Mouse (Mus musculus): ENCODE results near the gene Pom121l2. TPM values are rescaled to one million over a fixed set of nuclear protein-coding genes. Genes with fewer than 3 reads are reported as not detected.
A peak's percentile ranks its signal among the peaks of the same experiment; 100 is the strongest.

Gene Pom121l2
- polyA plus RNA-seq, 1 experiment = not detected

DNA sequence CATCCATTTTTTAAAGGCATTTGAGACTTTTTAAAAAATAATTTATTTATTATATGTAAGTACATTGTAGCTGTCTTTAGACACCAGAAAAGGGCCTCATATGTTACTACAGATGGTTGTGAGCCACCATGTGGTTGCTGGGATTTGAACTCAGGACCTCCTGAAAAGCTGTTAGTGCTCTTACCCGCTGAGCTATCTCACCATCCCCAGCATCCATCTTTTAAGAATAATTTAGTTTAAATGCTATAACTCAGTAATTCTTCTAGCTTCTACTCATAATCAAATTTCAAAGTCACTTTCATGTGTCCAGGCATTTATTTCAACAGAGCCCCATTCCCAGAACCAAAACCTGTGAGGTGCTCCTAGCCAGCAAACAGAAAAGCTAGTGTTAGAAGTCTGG is 37.4 kb upstream of the Pom121l2 start:
- no peak overlapping the region for H3K27ac ChIP-seq (ENCODE audit: insufficient read depth, low read length)
- TF ChIP-seq POLR2A (IDR thresholded peaks at IDR 0.05; ENCODE audit: extremely low read depth, insufficient read depth, low read length) (no peak), CTCF (IDR thresholded peaks at IDR 0.05; ENCODE audit: extremely low read depth, insufficient read depth, low read length) (no peak)

DNA sequence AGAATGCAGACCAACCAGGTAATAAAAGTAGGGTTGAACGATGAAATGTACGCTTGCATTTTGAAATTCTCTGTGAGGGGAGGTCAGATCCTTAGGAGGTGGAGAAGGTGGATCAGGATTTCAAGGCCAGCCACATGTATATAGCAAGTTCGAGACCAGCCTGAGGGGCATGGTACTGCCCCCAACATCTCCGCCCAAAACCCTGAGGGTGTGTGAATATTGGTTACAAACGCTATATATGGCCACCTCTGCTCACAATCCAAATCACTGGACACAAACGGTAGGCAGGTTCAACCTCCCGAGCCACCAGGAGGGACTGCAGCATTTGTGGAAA is 36.4 kb upstream of the Pom121l2 start:
- Histone ChIP-seq H3K4me1 (ENCODE audit: control insufficient read depth, insufficient read depth, low read length) (no peaks in the 10 kb centered on the region), H3K27ac (ENCODE audit: insufficient read depth, low read length) (no peak overlapping the region), H3K4me3 (ENCODE audit: insufficient read depth, low read length) (peak overlapping the region; percentile 60)
- peak; percentile 41; the same call in 1 of the 2 replicates for TF ChIP-seq POLR2A (IDR thresholded peaks at IDR 0.05; ENCODE audit: extremely low read depth, insufficient read depth, low read length)
- TF ChIP-seq CTCF (IDR thresholded peaks at IDR 0.05; ENCODE audit: extremely low read depth, insufficient read depth, low read length) = no peak

More for the DNA sequence above, 37.4 kb upstream of the Pom121l2 start:
- Histone ChIP-seq H3K4me3 (ENCODE audit: insufficient read depth, low read length) (no peak overlapping the region), H3K4me1 (ENCODE audit: control insufficient read depth, insufficient read depth, low read length) (no peaks in the 10 kb centered on the region)

DNA sequence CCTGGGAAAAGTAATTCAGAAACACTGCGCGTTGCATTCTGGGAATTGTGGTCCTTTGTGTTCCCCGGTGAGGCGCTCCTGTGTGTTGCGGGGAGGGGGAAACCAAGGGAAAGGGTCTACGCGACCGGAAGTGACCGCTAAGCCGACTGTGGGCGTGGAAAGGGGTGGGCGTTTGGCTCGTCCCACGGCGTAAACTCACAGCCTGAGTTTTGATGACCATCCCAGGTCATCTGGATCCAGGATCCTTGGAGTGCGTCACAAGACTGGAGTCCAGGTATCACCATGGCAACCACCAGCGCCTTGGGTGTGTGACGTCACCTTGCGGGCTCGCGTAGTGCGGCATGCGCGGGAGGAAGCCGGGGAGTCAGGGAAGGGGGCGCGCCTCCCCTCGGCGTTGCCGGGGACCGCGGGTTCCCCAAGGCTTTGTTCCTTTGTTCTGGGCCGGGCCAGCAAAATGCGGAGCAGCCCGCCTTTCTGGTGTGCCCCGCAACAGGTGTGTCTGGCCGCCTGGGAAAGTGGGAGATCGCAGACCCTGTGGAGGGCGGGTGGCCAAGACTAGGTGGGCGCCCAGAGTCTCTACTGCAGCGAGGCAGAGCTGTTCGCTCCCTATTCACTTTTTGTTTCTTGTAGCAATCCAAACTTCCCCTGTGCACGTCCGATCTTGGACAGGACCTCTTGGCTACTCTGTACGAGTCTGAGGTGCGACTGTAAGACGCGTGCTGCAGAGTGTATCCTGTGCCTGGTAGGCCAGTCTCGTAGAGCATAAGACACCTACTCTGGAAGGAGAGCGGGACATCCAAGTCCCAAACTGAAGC is 35.9 kb upstream of the Pom121l2 start, which contains the start of gene Zfp184:
TSS of gene Zfp184 (plus strand) at position 169 of the 815 bp plus-strand sequence.
- H3K4me1 ChIP-seq (ENCODE audit: control insufficient read depth, insufficient read depth, low read length) = no peaks in the 10 kb centered on the region
- TF ChIP-seq CTCF (IDR thresholded peaks at IDR 0.05; ENCODE audit: extremely low read depth, insufficient read depth, low read length) (no peak), POLR2A (IDR thresholded peaks at IDR 0.05; ENCODE audit: extremely low read depth, insufficient read depth, low read length) (peak; percentile 4; the same call in 1 of the 2 replicates)
- H3K4me3 ChIP-seq (ENCODE audit: insufficient read depth, low read length) = peak within 1 kb of the TSS; percentile 60
- H3K27ac ChIP-seq (ENCODE audit: insufficient read depth, low read length) = no peak within 1 kb of the TSS

DNA sequence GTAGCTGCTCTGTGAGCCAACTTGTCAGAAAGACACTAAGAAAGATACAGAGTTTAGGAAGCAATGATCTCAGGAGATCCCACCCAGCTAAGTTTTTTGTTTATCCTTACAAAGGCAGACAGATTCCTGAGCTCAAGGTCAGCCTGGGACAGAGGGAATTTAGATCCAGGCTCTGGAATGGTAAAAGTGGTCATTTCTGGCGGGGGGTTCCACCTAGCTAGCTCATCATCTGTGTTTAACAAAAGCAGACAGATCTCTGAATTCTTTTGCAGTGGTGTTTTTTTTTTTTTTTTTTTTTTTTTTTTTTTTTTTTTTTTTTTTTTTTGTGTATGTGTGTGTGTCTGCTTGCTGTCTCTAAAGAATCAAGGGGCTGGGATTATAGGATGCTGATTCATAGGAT is 11.7 kb upstream of the Pom121l2 start:
- no peak overlapping the region for H3K27ac ChIP-seq (ENCODE audit: insufficient read depth, low read length)
- no peak for TF ChIP-seq POLR2A (IDR thresholded peaks at IDR 0.05; ENCODE audit: extremely low read depth, insufficient read depth, low read length)
- no peak for TF ChIP-seq CTCF (IDR thresholded peaks at IDR 0.05; ENCODE audit: extremely low read depth, insufficient read depth, low read length)
- no peaks in the 10 kb centered on the region for H3K4me1 ChIP-seq (ENCODE audit: control insufficient read depth, insufficient read depth, low read length)
- no peak overlapping the region for H3K4me3 ChIP-seq (ENCODE audit: insufficient read depth, low read length)

DNA sequence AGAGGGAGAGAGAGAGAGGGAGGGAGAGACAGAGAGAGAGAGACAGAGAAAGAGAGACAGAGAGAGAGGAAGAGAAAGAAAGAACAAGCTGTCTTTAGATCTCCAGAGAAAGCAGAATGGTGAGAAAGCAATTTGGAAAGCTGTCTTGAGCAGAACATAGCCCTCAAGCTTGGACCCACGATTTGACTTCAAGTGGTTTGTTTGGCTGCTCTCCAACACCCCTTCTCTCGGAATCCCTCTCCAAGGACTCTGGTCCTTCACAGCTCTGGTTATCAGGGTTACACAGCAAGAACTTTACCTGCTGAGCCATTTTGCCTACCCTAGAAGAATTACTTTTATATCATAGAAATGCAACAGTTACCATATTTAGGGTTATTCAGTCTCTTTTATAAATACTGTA is 11.2 kb upstream of the Pom121l2 start:
- TF ChIP-seq POLR2A (IDR thresholded peaks at IDR 0.05; ENCODE audit: extremely low read depth, insufficient read depth, low read length) (no peak), CTCF (IDR thresholded peaks at IDR 0.05; ENCODE audit: extremely low read depth, insufficient read depth, low read length) (no peak)

DNA sequence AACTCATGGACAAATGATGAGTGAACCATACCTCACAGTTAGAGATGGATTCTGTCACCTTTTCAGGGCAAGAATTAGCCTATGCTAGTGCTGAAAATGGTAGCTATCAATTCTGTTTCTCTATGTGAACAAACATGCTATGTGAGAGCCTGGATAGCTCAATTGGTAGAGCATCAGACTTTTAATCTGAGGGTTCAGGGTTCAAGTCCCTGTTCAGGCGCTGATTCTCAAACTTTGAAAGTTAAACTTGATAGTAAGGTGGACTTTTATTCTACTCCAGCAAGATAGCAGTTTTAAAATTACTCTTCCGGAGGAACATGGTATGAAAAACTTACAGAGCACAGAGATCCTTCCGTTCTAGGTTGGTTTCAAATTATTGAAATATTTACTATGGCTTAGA is 9.4 kb upstream of the Pom121l2 start:
- no peaks in the 10 kb centered on the region for H3K4me1 ChIP-seq (ENCODE audit: control insufficient read depth, insufficient read depth, low read length)
- TF ChIP-seq POLR2A (IDR thresholded peaks at IDR 0.05; ENCODE audit: extremely low read depth, insufficient read depth, low read length) (no peak), CTCF (IDR thresholded peaks at IDR 0.05; ENCODE audit: extremely low read depth, insufficient read depth, low read length) (no peak)
- no peak overlapping the region for H3K27ac ChIP-seq (ENCODE audit: insufficient read depth, low read length)
- no peak overlapping the region for H3K4me3 ChIP-seq (ENCODE audit: insufficient read depth, low read length)

More for the DNA sequence above, 11.2 kb upstream of the Pom121l2 start:
- H3K4me1 ChIP-seq (ENCODE audit: control insufficient read depth, insufficient read depth, low read length) = no peaks in the 10 kb centered on the region
- no peak overlapping the region for H3K4me3 ChIP-seq (ENCODE audit: insufficient read depth, low read length)
- no peak overlapping the region for H3K27ac ChIP-seq (ENCODE audit: insufficient read depth, low read length)

DNA sequence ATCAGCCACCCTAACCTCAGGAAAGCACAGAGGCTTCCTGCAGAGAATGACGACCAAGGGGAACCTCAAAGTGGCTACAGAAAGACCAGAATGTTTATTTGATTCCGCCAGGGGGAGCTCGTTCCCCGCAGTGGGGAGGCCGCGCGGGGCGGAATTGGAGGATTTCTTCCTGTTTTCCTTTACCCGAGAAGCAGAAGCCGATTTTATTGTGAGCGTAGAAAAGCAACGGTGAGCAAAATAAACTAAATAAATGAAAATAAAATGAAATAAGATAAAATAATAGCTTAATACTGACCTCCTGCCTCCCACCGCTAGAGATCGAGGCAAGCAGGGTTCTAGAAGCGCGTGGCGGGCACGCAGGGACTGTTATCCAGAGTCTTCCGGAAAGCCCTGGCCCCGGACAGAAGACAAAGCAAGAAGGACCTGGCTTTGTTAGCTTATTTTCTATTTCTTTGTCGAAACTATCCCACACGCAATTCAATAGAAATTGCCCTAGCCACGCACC is 6.7 kb upstream of the Pom121l2 start:
- peak overlapping the region; percentile 58 for H3K27ac ChIP-seq (ENCODE audit: insufficient read depth, low read length)
- H3K4me3 ChIP-seq (ENCODE audit: insufficient read depth, low read length) = peak overlapping the region; percentile 72
- peak; percentile 65 for TF ChIP-seq CTCF (IDR thresholded peaks at IDR 0.05; ENCODE audit: extremely low read depth, insufficient read depth, low read length)
- no peak for TF ChIP-seq POLR2A (IDR thresholded peaks at IDR 0.05; ENCODE audit: extremely low read depth, insufficient read depth, low read length)
- no peaks in the 10 kb centered on the region for H3K4me1 ChIP-seq (ENCODE audit: control insufficient read depth, insufficient read depth, low read length)

DNA sequence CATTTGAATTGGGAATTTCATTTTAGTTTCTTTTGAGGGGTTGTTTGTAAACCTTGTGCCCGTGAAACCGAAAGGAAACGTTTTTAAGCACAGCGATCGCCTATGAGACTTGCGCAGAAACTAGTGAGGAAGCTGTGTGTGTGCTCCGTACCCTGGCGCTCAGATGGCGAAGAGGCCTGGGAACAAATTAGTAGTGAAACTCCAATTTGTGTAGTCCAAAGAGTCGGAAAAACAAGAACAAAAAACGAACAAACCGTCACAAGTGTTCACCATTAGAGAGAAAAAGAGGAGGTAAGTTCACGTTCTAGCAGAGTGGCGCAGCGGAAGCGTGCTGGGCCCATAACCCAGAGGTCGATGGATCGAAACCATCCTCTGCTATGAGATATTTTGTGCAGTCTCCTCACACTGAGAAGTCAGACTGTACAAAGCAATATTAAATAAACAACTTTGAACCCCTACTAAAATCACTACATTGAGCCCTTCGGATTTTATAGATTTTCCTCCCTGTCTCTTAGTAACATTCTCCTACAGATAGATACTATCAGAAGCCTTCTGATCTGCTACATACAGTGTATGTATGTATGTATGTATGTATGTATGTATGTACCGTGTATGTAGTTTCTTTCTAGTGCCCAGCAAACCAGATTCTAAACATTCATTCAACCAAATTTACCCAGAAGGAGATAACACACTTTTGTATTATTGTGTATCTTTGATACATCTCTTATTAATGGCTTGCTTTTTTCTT is 6.1 kb upstream of the Pom121l2 start:
- H3K4me3 ChIP-seq (ENCODE audit: insufficient read depth, low read length) = peak overlapping the region; percentile 72
- no peaks in the 10 kb centered on the region for H3K4me1 ChIP-seq (ENCODE audit: control insufficient read depth, insufficient read depth, low read length)
- TF ChIP-seq CTCF (IDR thresholded peaks at IDR 0.05; ENCODE audit: extremely low read depth, insufficient read depth, low read length) (no peak), POLR2A (IDR thresholded peaks at IDR 0.05; ENCODE audit: extremely low read depth, insufficient read depth, low read length) (no peak)
- H3K27ac ChIP-seq (ENCODE audit: insufficient read depth, low read length) = peak overlapping the region; percentile 58

DNA sequence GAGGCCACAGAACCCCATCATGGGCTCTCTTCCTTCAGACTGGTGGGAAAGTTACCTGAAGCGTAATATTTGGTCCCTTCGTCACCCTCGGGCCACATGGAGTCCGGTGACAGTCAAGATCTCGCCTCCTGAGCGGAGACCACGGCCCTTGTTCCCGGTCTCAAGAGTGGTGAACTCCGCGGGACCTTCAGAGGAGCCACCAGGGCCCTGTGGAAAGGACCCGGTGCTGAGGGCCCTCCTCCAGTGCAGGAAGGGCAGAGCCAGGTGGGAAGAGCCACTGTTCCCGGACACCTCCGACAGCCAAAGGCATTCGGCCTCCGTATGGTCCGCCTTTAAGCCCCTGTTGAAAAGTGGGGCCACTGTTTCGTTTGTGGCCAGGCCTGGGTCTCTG is 804 bp downstream of the Pom121l2 start:
- TF ChIP-seq CTCF (IDR thresholded peaks at IDR 0.05; ENCODE audit: extremely low read depth, insufficient read depth, low read length) (no peak), POLR2A (IDR thresholded peaks at IDR 0.05; ENCODE audit: extremely low read depth, insufficient read depth, low read length) (no peak)

More for the DNA sequence above, 804 bp downstream of the Pom121l2 start:
- Histone ChIP-seq H3K4me3 (ENCODE audit: insufficient read depth, low read length) (peak overlapping the region; percentile 45; the same call in 1 of the 2 replicates), H3K27ac (ENCODE audit: insufficient read depth, low read length) (no peak overlapping the region), H3K4me1 (ENCODE audit: control insufficient read depth, insufficient read depth, low read length) (no peaks in the 10 kb centered on the region)
